Mouse (Mus musculus) lung, adult 2 months (tissue): ENCODE data around the gene Pcca.

Source experiments
- CTCF ChIP-seq: fragments of 200-500 bp; IDR thresholded peaks from 2 replicates; pipeline ENCODE4 v1.5.1; 2011; ENCODE audit warnings: mild to moderate bottlenecking, low read length, control low read depth; ENCODE audit not compliant: insufficient read depth
- POLR2A ChIP-seq: fragments of 200-500 bp; IDR thresholded peaks from 2 replicates; pipeline ENCODE4 v1.6.1; 2011; ENCODE audit warnings: low read depth, mild to moderate bottlenecking, control low read depth, low read length, borderline replicate concordance; ENCODE audit errors: extremely low read depth

- no peak for TF ChIP-seq POLR2A
- no peak for TF ChIP-seq CTCF
Observed at GRCm38 (mm10) chr14:122837018-122837417, 302.9 kb downstream of the Pcca start.
